Mouse (Mus musculus) frontal cortex, postnatal 10 days (tissue): ENCODE results near the gene Golm1.
"Not testable (repeated sequence)": the region's sequence is repeated elsewhere in the genome, so short reads cannot be mapped to it uniquely, and the experiment has no call there.

Experiments
- DNase-seq, 2 experiments: peaks; one replicate each; pipeline ENCODE4 v3.0.0; 2022; ENCODE audit warnings: low spot score in 2 of 2, mixed read lengths in 1 of 2

The Golm1 gene

DNA sequence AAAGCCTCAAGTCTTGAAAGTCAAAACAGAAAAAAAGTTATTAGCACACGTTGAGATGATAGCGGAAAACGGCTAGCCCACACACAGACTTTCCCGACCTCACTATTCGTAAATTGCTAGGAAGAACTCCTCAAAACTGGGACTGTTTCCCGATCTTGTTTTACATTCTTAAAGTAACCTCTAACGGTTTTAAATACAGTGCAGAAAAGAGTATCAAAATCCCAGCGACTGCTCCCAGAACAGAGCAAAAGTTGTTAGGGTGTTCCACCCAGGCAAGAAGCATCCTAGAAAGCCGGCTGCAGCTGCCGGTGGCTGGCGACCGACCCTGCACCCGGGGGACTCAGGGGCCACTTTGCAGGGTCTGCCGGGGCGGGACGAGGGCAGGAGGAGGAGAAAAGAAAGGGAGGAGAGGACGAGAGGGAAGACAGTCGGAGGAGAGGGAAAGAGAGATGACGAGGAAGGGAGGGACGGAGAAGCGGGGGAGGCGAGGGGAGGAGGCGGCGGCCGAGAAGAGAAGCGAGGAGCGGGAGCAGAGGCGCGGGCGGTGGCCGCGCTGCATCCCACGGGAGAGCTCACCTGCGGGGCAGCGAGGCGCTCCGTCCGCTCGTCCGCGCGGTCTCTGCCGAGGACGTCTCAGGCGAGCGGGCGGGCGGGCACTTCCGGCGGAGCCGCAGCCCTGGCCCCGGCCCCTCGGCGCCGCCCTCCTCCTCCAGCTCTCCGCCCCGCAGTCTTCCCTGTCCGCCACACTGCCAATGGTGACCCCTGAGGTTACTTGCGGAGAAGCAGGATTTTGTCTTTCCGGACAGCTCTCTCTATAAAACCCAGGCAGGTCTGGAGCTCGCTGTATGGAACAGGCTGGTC lies at the start of gene Golm1:
Gene Golm1, minus strand, starts transcription at position 661 of the 861 bp plus-strand sequence.
- DNase-seq: peak in 1 of 2 experiments; percentile 57

DNA sequence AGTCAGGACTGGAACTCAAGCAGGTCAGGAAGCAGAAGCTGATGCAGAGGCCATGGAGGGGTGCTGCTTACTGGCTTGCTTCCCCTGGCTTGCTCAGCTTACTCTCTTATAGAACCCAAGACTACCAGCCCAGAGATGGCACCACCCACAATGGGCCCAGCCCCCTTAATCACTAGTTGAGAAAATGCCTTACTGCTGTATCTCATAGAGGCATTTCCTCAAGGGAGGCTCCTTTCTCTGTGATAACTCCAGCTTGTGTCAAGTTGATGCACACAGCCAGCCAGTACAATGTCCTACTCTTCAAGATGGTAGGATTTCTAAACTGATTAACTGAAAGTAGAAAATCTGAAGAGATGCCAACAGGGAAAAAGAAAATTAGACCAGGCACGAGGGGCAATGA lies 46.5 kb upstream of the Golm1 start:
- not testable (repeated sequence) for DNase-seq

DNA sequence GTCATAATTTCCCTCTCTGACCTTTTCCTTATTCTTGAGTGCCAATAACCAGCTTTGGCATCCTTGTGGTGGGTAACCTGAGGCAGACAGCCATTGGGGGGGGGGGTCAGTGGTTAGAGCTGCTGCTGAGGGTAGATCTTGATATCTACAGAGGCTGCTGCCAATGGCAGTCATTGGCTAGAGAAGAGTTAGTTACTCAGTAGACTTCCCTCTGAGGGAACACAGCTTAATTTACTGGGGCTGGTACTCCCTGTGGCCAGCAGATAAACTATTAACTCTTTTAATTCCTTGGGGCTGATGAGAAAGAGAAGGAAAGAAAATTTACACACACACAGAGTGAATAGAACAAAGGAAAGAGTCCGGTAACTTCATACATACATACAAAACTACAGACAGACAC lies 43.9 kb upstream of the Golm1 start:
- DNase-seq: no peak

DNA sequence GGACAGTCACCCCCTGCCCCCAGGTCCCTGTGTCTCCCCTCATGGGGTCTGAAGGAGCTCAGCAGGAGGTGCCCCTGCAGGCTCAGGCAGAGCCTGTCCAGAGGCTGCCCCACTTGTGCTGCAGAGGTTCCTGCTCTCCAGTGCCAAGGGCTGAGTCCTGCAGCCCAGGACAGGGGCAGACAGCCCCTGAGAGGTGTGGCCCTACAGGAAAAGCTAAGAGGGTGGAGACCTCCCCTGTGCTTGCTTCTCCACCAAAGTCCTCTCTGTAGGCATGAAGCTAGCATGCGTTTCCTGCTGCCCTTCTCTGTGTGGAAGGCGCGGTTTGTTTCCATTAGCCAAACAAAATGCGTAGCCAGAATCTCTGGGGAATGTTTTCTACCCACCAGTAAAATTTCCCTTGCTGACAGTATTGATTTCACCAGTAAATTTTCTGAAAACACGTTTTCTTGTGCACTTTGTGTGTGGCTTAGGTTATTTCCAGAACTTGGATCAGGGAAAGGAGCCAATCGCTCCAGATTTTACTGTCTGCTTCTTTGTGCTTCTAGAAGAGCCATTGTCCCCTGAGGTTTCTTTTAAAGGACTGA lies 43.3 kb upstream of the Golm1 start:
- DNase-seq: not testable (repeated sequence)

DNA sequence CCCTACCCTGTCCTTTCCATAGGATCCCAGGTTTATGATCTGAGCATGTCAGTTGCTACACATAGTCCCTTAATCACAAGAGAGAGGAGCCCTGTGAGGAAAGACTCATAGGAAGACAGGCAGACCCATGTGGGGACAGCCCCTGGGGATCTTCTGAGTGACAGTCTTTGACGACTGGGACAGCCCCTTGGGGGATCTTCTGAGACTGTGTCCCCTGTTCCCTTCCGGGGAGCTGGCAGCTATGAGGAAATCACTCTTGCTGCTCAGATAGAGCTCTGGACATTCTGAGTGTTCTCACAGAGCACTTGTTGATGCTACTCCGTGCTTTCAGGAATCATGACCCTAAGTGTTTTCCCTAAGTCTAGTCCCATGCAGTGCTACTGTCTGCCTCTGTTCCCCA lies 38.1 kb upstream of the Golm1 start:
- DNase-seq: no peak

DNA sequence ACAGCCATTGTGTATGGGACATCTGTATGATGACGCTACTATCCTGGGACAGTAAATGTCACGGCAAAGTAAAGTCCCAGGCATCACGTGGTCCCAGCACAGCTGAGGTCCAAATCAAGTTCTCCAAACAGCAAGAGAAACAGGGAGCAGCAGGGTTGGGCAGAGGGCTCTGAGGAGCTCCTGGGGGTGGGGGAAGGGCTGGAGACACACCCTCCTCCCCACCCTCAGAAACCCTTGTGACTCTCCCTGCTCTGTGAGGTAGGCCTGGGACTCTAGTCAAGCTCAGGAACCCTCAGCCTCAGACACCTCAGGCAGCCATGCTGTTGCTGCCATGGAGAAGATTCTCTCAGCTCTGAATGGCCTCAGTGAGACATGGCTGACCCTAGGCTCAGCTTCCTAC lies 36.4 kb upstream of the Golm1 start, which contains the start of gene Spata31d1b:
Gene Spata31d1b, plus strand, starts transcription at position 301 of the 400 bp plus-strand sequence.
- DNase-seq: not testable (repeated sequence)

DNA sequence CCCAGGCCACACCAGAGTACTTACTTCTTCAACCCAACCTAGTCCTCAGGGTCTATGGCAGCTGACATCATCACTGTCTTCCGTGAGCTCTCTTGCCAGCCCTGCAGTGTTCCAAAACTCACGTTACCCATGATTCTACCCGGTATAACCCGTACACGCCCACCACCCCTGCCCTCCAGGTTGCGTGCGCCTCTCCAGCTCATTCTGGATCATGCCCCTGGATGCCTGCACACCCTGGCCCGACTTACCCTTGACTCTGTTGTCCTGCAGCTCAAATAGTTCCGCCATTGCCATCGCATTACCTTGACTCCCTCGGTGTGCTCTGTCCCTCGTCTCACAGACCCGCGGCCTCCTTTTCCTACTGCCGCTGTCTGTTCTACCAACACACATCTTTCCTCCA lies 34.6 kb upstream of the Golm1 start, which contains the start of gene Spata31d1a:
Gene Spata31d1a, minus strand, starts transcription at position 101 of the 400 bp plus-strand sequence.
- DNase-seq: no peak

DNA sequence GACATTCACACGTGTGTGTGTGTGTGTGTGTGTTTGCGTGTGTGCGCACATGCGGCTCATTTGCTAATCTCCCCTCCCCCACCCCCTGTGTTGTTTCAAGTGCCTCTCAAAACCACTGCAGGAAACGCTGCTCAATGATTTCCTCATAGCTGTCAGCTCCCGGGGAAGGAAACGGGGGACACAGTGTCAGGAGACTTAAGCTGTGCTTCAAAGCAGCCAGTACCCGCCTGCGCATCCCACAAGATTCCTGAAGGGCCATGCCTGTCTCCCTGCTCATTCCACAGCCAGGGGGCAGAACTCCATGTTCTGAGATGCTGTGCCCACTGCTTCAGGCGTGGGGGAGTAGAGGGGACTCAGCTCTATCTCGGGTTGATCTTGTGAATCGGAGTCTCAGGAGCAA lies 29.0 kb upstream of the Golm1 start:
- DNase-seq: no peak

DNA sequence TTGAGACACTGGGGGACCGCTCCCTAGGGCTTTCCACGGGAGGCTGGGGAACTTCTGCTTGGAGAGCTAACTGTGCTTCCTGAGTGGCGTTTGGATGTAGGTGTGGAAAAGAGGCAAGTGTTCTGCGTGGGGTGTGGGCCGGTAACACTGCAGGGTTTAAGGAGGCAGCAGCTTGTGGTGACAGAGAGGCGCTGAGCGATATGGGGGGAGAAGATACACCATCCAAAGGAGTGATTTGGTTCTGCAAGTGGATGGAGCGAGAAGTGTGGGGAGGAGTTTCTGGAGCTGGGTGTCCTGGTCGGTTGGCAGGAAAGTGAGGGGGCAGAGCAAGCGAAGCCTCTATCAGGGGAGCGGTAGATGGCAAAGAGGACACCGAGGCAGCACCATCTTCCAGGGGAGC lies 27.9 kb upstream of the Golm1 start:
- no peak for DNase-seq

DNA sequence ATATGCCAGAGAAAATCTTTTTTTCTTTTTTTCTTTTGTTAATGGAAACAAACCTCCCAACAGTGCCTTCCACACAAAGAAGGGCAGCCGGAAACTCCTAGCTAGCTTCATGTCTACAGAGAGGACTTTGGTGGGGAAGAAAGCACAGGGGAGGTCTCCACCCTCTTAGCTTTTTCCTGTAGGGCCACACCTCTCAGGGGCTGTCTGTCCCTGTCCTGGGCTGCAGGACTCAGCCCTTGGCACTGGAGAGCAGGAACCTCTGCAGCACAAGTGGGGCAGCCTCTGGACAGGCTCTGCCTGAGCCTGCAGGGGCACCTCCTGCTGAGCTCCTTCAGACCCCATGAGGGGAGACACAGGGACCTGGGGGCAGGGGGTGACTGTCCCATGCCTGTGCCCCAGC lies 24.5 kb upstream of the Golm1 start:
- not testable (repeated sequence) for DNase-seq

DNA sequence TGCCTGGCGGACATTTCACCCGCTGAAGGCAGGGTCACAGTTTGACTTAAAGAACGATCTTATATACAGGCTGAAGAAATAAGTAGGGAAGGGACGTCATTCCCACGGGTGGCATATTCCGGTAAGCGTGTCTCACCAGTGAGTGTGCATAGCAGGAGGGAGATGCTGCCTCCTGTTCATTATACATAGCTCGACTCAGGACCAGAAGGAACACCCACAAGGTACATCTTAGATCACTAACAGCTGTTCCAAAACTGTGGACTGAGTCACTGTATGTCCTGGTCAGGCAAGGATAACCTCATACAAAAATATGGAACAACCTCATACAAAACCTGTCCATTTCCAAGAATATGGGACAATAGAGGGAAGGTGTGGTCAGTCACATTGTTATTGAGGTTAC lies 23.5 kb upstream of the Golm1 start:
- no peak for DNase-seq

DNA sequence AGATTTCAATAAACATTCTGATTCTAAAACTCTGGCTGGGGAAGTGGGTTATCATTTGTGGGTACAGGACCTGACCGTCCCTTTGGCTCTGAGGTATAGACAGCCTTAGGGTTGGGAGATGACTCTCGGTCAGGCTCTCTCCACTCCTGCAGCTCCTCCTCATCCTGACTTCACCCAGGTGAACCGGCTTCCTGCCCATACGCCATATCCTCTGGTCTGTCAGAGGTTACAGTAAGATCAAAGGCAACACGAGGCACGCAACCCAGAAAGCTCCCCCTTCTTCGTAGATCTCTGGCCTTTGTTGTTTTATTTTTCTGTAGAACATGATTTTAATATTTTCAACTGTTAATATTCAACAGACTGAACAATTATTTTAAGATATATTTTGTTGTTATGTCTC lies 20.2 kb upstream of the Golm1 start:
- DNase-seq: no peak

DNA sequence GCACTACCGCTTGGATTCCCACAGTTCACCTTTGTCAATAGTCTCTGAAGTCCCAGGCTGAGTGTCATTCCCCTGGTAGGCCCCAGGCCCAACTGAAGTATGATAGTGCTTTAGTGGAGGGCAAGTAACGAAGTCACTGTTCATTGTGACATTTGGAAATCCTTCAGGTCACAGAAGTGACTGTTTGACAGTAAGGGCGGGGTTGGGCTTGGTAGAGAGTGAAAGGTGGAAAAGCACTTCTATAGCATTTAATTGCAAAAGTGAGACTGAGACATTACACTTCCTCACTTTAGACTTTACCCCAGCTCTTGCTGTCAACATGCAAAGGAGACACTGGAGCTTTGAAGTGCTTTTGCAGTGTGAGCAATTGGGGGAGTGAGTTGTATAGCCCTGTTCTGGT lies 18.4 kb upstream of the Golm1 start, which contains the start of gene 4921517D22Rik:
Gene 4921517D22Rik, minus strand, starts transcription at position 101 of the 400 bp plus-strand sequence.
- DNase-seq: no peak

DNA sequence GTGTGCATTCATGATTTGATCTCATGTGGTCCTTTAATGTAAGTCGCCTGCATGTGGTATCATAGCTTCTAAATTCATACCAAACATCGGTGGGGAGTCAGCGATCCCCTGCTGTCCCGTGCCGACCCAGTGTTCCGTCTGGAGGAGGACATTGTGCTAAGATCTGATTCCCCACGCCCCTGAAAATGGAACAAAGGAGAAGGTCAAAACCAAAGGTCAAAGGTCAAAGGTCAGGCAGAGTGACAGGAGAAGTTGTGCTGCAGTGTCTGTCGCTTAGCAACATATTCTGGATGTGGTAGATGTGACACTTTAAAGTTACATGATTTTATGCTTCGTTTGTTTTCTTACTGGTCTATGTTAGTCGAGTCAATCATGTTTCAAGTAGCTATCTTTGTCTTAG lies 15.9 kb upstream of the Golm1 start:
- DNase-seq: no peak

DNA sequence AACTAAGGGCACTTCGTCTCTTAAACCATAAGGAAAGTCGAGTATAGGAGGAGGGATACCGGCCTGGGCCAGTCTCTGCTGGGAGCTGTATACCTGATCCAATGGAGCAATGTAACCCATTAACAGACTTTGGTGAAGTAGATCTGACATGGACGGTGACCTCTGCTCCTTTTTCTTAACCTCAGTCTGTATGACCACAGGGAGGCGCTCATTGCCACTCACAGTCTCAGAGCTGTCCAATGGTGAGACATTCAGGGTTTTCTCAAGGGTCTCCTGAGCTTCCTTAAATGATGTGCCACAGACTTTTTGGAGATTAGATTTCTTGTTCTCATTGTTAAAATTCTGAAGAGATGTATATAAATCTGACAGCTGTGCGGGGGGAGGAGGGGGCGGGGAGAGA lies 15.0 kb upstream of the Golm1 start:
- no peak for DNase-seq

DNA sequence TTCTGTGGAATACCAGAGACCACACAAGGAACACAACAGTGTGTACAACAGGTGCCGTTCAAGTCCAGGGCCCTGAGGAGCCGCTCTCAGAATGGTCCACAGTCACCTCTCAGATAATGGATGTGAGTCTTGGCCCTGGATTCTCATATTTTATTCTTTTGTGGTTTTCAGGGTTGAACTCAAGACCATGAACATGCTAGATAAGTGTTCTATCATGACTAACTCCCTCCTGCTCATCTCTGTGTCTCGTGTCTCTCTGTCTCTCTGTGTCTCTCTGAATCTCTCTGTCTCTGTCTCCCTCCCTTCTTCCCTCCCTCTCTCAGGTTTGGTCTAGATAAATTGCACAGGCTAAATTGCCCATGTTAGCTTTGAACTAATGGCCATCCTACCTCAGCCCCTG lies 14.2 kb upstream of the Golm1 start:
- no peak for DNase-seq

DNA sequence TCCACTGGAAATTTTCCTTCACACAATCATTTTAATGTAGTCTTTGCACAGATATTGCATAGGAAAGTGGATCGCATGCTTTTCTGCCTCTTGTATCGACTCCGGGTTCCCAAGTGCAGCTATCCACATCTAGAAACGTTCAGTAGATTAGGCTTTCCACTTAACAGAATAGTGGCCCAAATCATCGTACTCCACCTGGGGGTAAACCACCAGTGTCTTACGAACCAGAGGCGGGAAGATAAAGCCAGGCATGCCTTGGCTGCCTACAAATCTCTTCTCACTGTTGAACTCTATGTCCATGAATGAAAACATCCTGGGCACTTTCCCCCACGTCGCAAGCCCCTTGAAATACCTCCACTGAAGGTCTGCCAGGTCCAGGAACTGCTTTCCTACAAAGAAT lies 13.7 kb upstream of the Golm1 start:
- no peak for DNase-seq

DNA sequence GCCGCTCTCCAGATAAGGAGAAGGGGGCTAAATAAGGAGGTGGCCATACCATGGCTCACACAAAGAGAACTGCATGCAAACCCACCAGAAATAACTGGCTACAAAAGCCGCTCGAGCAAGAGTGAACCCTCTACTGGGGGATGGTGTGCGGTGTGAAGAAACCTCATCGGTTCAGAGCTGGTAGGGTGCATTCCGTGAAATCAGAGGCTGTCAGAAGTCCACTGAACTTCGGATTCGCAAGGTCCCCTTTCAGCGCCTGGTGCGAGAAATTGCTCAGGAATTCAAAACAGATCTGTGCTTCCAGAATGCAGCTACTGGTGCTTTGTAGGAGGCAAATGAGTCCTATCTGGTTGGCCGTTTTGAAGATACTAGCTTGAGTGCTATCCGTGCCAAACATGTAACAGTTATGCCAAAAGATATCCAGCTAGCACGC lies 12.7 kb upstream of the Golm1 start:
- DNase-seq: no peak

DNA sequence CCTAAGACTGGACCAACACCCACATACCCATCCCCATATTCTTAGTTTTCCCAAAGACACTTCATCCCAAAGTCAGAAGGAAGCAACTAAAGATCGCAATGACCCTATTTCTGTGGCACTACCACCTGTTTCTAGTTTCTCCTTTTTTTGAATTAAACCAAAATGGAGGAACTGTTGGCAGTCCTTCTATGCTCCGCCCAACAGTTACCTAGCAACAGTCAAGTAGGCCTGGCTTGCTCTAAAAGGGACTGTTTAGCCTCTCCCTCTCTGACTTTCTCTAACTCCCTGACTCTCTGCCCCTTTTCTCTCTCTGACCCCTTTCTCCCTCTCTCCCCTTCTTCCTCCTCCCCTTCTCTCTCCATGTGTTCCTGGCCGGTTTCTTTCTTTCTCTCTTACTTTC lies 9.6 kb upstream of the Golm1 start:
- no peak for DNase-seq

DNA sequence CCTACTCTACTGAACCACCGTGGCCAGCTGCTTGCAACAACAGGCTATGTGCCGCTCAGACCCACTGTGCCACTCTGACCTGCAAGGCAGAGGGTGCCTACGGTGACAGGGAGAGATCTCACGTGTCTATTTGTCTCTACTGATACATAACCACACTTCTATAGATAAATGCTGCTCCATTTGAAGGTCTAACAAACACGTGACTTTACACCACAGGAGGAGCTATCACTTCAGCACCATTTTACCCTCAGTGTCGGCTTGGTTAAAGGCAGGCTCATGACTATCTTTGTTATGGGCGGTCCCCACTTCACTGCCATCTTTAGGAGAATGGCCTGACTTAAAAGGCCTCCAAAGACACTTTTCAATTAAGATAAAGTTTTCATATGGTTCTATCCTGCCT lies 7.0 kb upstream of the Golm1 start:
- DNase-seq: no peak

DNA sequence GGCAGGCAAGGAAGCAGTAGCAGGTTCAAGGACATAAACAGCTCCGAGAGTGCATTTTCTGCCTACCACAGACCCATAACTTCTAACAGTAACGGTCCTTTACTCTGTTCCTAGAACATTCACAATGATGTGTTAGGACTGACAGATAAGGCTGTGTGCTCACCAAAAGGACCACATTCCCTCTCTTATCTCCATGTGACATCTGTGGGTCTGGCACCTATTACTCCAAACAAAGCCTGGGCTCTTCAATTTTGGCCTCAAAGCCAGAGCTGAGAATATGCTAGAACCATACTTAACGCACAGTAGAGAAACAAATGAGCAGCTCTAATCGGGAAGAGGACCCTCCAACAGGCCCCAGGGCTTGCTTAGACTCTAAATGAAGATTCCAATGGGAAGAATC lies 4.3 kb upstream of the Golm1 start:
- DNase-seq: no peak

DNA sequence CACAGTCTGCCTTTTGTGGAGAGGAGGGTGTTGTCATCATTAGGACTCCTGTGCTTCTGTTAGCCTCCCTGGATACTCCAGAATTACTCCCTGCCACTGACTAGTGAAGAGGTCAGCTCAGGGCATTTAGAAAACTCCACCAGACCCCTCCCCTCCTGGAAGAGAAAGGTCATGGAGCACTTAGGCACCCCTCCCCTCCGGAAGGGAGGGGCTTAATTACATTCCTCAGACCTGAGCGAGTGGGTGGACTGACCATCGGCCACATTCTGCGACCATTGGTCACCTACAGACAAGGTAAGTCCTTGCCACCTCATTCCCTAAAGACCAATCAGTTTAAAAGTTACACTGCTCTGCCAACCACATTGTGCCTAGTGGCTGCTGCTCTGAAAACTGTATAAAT lies 3.7 kb upstream of the Golm1 start:
- no peak for DNase-seq
